Mouse (Mus musculus): ENCODE results near the gene Coa5.

The Coa5 gene
- long read RNA-seq, experiment 1, transcript Coa5-201 (3 exons, 3,863 nt), result major isoform, 41 of 47 reads
- long read RNA-seq, experiment 1, partial matches to known transcripts, result 6 of 47 reads
- long read RNA-seq, experiment 1, other reads (novel, unspliced or antisense), result 0 of 47 reads
- long read RNA-seq, experiment 2, transcript Coa5-201 (3 exons, 3,863 nt), result major isoform, 22 of 26 reads
- long read RNA-seq, experiment 2, partial matches to known transcripts, result 0 of 26 reads
- long read RNA-seq, experiment 2, other reads (novel, unspliced or antisense), result 4 of 26 reads

DNA sequence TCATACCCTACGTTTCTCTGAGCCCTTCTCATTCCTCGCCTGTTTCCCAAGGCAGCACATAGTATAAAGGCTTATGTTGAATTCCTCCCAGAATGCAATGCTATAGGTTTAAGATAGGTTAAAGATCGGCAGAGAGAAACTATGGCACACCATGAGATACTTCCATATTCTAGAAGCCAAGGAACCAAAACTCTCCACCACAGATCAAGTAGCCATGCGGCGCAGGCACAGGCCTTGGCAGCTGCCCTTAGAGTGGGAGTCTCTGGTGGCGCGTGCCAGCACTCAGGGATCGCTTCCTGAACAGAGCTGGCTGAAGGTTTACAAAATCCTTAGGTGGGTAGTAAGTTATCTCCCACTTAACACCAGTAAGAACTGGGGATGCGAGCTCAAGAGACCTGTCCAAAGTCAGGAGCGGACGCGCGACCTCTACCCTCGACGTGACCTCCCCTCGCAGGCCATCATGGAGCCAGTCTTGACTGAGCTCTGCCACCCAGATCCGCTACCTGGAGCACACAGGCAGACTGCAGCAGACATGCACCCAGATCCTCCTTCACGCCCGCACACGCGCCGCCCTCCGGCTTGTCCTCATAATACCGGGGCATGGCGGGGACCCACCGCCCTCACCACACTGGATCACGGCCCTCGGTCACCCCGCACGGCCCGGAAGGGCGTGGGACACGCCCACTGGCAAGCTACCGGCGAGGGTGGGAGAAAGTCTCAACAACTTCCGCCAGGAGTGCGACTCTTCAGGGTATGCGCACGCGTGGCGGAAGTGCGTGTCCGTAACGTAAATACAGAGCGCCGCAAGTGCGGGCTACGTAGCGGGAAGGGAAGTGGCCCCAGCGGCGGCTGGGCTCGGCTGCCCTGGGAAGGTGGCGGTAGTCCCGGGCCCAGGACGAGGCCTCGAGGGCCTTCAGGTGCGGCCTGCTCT is at the start of gene Coa5, which contains the start of gene Unc50:
Coa5 (minus strand) TSS at position 738 of the 931 bp plus-strand sequence.
Unc50 (plus strand) TSS at position 774 of the 931 bp plus-strand sequence.
- intact Hi-C loops (cut with DNase I), result no loop called here

- intact Hi-C loops (cut with DNase I), result no loop called here
These were observed 49.2 kb upstream of the Coa5 start for GRCm38 (mm10) chr1:37479074-37479473.

DNA sequence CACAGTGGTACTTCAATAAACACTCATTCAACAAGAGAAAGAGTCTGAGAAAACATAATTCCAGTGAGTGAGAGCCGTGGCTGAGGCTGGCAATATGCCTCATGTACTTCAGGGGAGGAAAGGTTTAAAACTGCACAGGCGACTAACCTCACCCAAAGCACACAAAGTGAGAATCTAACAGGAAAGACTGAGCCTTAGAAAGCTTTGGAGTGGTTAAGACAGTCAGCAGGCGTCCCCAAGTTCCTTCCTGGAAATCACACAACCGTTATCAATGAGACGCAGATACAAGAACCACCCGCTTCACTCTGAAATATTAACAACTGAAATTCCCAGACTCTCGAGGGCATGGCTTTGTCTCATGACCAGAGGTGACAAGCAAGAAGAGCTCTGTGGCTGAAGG is 48.5 kb upstream of the Coa5 start:
- intact Hi-C loops (cut with DNase I), result no loop called here

- intact Hi-C loops (cut with DNase I), result no loop called here
These were observed 48.0 kb upstream of the Coa5 start for GRCm38 (mm10) chr1:37477928-37478327.

DNA sequence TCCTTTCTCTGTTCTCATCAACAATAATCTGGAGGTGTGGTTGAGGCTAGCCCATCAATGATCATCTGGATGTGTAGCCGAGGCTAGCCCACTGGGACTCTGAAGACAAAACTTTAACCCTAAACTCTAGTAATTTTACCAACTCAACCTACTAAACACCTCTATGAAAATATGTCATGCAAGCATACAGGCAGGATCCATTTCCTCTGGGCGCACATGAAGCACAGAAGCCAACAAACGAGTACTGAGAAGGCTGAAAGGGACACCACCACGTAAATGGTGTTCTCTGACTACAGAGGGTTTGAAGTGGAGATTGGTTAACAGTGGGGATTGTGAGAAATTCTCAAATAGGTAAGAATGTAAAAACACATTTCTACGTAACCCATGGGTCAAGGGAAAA is 47.3 kb upstream of the Coa5 start:
- intact Hi-C loops (cut with DNase I), result no loop called here

DNA sequence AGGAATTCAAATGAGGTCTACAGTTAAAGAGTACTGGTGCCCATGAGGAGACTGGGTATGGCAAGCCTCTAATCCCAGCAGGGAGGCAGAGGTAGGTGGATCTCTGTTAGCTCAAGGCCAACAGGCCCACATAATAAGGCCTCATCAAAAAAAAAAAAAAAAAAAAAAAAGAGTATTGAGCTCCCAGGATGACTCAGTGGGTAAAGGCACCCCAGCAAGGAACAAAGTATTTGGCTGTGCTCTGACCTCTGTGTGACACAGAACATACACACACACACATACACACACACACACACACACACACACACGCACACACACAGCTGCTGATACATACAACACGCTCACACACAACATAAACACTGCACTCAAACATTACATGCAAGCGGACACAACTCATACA is 45.4 kb upstream of the Coa5 start:
- intact Hi-C loops (cut with DNase I), result no loop called here

- intact Hi-C loops (cut with DNase I), result loop anchor here (5.0 kb wide), 1 partner anchor 163 kb away; no protein-coding TSS in a partner anchor
These were observed 44.8 kb upstream of the Coa5 start for GRCm38 (mm10) chr1:37474634-37475190.

- intact Hi-C loops (cut with DNase I), result loop anchor here (5.0 kb wide), 1 partner anchor 163 kb away; no protein-coding TSS in a partner anchor
These were observed 44.1 kb upstream of the Coa5 start for GRCm38 (mm10) chr1:37474046-37474445.

GRCm38 (mm10) chr1:37473251-37473650 is 43.3 kb upstream of the Coa5 start:
- intact Hi-C loops (cut with DNase I), result loop anchor here (5.0 kb wide), 1 partner anchor 164 kb away; no protein-coding TSS in a partner anchor

GRCm38 (mm10) chr1:37471179-37472148 is 41.6 kb upstream of the Coa5 start:
- intact Hi-C loops (cut with DNase I), result loop anchor here (5.0 kb wide), 1 partner anchor 166 kb away; no protein-coding TSS in a partner anchor

GRCm38 (mm10) chr1:37469007-37469406 is 39.1 kb upstream of the Coa5 start:
- intact Hi-C loops (cut with DNase I), result no loop called here

GRCm38 (mm10) chr1:37467806-37468205 is 37.9 kb upstream of the Coa5 start:
- intact Hi-C loops (cut with DNase I), result no loop called here

DNA sequence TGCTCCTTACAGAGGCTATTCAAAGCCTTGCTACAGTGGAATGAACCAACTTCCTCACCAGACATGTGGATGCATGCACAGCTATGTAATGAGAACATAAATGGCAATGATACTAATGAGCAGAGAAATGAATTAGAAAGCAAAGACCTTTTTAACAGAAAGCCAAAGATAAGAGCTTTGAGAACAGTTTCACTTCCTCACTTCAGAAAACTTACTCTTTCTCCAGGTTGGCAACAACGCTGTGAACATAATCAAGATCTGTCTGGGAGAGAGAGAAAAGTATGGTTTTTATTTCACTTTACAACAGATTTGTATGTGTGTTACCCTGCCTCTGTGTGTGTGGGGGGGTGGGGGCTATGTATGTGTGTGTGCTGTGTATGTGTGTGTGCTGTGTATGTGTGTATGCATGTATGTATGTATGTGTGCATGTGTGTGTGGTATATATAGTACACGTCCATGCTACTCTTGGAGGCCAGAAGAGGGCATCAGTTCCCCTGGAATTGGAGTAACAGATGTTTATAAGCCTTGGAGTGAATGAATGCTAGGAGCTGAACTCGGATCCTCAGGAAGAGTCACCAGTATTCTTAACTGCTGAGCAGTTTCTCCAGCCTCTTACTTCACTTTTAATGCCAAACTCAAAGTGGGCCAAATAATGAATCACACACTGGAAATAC is 36.6 kb upstream of the Coa5 start:
- intact Hi-C loops (cut with DNase I), result no loop called here

DNA sequence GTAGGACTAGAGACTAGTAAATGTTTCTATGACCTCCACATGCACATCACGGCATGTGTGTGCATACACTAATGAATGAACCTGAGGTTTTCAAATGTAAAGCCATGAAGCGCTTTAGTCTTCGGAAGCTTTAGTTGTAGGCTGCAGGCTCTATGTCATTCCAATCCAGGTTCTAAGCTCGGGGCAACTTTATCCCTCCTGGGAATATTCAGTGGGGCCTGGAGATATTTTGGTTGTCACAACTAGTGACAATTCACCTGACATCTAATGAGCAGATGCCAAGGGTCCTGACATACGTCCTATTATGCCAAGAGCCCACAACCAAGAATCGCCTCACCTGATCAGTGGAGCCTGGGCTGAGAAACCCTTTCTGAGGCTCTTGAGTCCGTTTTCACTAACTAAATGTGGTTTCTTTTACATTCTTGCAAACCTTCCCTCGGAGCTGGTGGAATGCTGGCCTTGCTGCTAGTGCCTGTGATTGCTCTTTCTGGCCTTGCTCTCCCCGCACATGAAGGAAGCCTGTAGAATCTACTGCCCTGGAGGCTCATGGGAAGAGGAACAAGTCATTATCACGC is 35.1 kb upstream of the Coa5 start:
- intact Hi-C loops (cut with DNase I), result no loop called here

DNA sequence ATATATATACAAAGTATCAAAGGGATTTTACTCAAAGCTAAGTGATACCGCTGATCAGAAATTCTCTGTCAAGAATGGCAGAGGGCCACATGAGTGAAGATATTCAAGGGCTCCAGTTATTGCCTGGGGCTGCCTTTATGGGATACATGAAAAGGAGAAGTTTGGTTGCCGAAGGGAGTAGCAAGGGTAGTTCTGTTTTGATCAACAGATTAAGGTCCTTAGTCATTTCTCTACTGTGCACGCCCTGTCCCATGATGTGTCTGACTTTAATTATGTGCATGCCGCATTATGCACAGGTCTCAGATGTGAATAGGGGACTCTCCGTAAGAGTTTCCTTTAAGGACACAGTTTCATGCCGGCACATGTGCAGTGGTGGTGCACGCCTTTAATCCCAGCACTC is 27.6 kb upstream of the Coa5 start:
- intact Hi-C loops (cut with DNase I), result no loop called here

- intact Hi-C loops (cut with DNase I), result no loop called here
These were observed 21.4 kb upstream of the Coa5 start for GRCm38 (mm10) chr1:37451270-37451669.

- intact Hi-C loops (cut with DNase I), result loop anchor here (1.0 kb wide), 1 partner anchor 186 kb away; no protein-coding TSS in a partner anchor
These were observed 18.6 kb upstream of the Coa5 start for GRCm38 (mm10) chr1:37448361-37449095.

Data from adrenal gland (tissue).